In the genomic region with DNA sequence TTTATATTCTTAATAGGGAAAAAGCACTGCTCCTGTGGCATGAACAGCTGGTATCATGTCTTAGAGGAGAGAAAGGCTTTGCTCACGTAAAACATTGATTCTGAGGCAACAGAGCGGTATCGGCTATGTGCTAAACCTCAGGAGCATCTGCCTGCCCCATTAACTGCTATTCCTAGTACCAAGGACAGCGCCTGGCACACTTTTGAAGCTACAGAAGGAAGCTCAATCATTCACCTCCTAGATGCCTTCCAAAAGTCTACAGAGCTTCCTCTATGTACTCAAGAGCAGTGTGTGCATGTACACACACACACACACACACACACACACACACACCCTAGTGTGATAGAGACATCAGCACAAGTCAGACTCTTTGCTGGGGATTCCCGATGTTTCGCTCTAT, we compare ENCODE assay signal across 16 mouse cellular contexts. TPM values are rescaled to one million over a fixed set of nuclear protein-coding genes. Genes with fewer than 3 reads are reported as not detected.
DNase-seq lines count a peak whose midpoint lies in the region; ATAC-seq and TF ChIP-seq lines count a peak whose summit lies in the region.
"Had no signal": no experiment of that assay in that cellular context is flagged by ENCODE, and none has a peak within 500 bp of the region (broad histone marks: within the 10 kb centered on the region; RNA-seq: fewer than 3 reads in every experiment).

No protein-coding gene starts in this region.

- H3K4me1 ChIP-seq in lung, embryonic 14.5 days (ENCODE audit: insufficient read depth), result no peaks in the 10 kb centered on the region
- no peaks in the 10 kb centered on the region for H3K4me1 ChIP-seq in lung, postnatal 0 days (ENCODE audit: insufficient read depth, low read depth, low read length)
- H3K4me1 ChIP-seq in limb, embryonic 11.5 days (ENCODE audit: control insufficient read depth, insufficient read depth, low read length), result no peaks in the 10 kb centered on the region
- H3K4me1 ChIP-seq: limb, embryonic 15.5 days had no signal

- no peaks in the 10 kb centered on the region for H3K36me3 ChIP-seq in lung, embryonic 14.5 days (ENCODE audit: insufficient read depth)
- H3K36me3 ChIP-seq in lung, postnatal 0 days (ENCODE audit: insufficient read depth, low read length), result no peaks in the 10 kb centered on the region
- no peaks in the 10 kb centered on the region for H3K36me3 ChIP-seq in limb, embryonic 11.5 days (ENCODE audit: control insufficient read depth, insufficient read depth, low read length)
- H3K36me3 ChIP-seq: limb, embryonic 15.5 days; midbrain, embryonic 10.5 days had no signal

- H3K9me3 ChIP-seq in lung, embryonic 14.5 days (ENCODE audit: low read depth, low read length), result no peaks in the 10 kb centered on the region
- no peaks in the 10 kb centered on the region for H3K9me3 ChIP-seq in lung, postnatal 0 days (ENCODE audit: low read length)
- H3K9me3 ChIP-seq in limb, embryonic 11.5 days (ENCODE audit: control insufficient read depth, low read length), result no peaks in the 10 kb centered on the region
- H3K9me3 ChIP-seq: limb, embryonic 15.5 days; midbrain, embryonic 10.5 days had no signal

- no peak overlapping the region for H3K9ac ChIP-seq in lung, embryonic 14.5 days
- H3K9ac ChIP-seq in lung, postnatal 0 days (replicated peaks; ENCODE audit: low read depth), result no peak overlapping the region
- no peak overlapping the region for H3K9ac ChIP-seq in limb, embryonic 11.5 days (ENCODE audit: low read length)
- H3K9ac ChIP-seq: limb, embryonic 15.5 days had no signal

- DNase-seq in lung, embryonic 14.5 days, result peak; percentile 50
- DNase-seq in lung, postnatal 0 days (ENCODE audit: low spot score), result no peak
- DNase-seq in R1 (ENCODE audit: low read depth, low spot score), result peak; percentile 65
- DNase-seq in embryo, embryonic 11.5 days (ENCODE audit: low read depth, low spot score), result peak; percentile 19
- DNase-seq in limb, embryonic 11.5 days (ENCODE audit: low spot score), result peak; percentile 57
- no peak for DNase-seq in gastrocnemius, postnatal 25 days
- no peak for DNase-seq in kidney, postnatal 14 days
- DNase-seq: cerebellum, postnatal 25 days; gastrocnemius, postnatal 14 days; right cerebral cortex, postnatal 4 days had no signal

- H3K27ac ChIP-seq in lung, embryonic 14.5 days (ENCODE audit: low read depth), result no peak overlapping the region
- no peak overlapping the region for H3K27ac ChIP-seq in lung, postnatal 0 days (ENCODE audit: low read length)
- H3K27ac ChIP-seq in limb, embryonic 11.5 days (replicated peaks; ENCODE audit: low read depth, low read length), result no peak overlapping the region
- H3K27ac ChIP-seq: limb, embryonic 15.5 days; midbrain, embryonic 10.5 days had no signal

- 70% methylated on average over 6 of the region's 6 CpGs for WGBS in lung, embryonic 14.5 days
- 82% methylated on average over 6 of the region's 6 CpGs for WGBS in lung, postnatal 0 days
- WGBS in limb, embryonic 11.5 days, result 76% methylated on average over 6 of the region's 6 CpGs

- no peak overlapping the region for H3K4me2 ChIP-seq in lung, embryonic 14.5 days
- no peak overlapping the region for H3K4me2 ChIP-seq in lung, postnatal 0 days (replicated peaks; ENCODE audit: low read depth, low read length)
- H3K4me2 ChIP-seq in limb, embryonic 11.5 days (ENCODE audit: low read depth, severe bottlenecking), result no peak overlapping the region
- H3K4me2 ChIP-seq: heart, embryonic 11.5 days; limb, embryonic 15.5 days had no signal

- ATAC-seq in lung, embryonic 14.5 days (ENCODE audit: insufficient read depth), result no peak
- no peak for ATAC-seq in lung, postnatal 0 days
- ATAC-seq in limb, embryonic 11.5 days (ENCODE audit: insufficient number of reproducible peaks, low FRiP score, low TSS enrichment, low read depth), result no peak
- no peak for ATAC-seq in inflammation-experienced regulatory T-cells, adult 6 months
- ATAC-seq: CD4-positive, CD25-positive, alpha-beta regulatory T cell, adult 4 months; hindbrain, embryonic 16.5 days had no signal

- no peak overlapping the region for H3K4me3 ChIP-seq in lung, embryonic 14.5 days (ENCODE audit: low read depth, low read length)
- no peak overlapping the region for H3K4me3 ChIP-seq in lung, postnatal 0 days (ENCODE audit: low read depth, low read length)
- H3K4me3 ChIP-seq in limb, embryonic 11.5 days (ENCODE audit: low read depth, low read length), result no peak overlapping the region
- H3K4me3 ChIP-seq: limb, embryonic 15.5 days; midbrain, embryonic 10.5 days had no signal

- TF ChIP-seq CTCF in lung, embryonic 14.5 days (IDR thresholded peaks at IDR 0.05; ENCODE audit: low read depth), result no peak
- no peak for TF ChIP-seq CTCF in lung, postnatal 0 days (IDR thresholded peaks at IDR 0.05)

- no peak for TF ChIP-seq EP300 in lung, postnatal 0 days (IDR thresholded peaks at IDR 0.05)

- no peaks in the 10 kb centered on the region for H3K27me3 ChIP-seq in lung, embryonic 14.5 days (ENCODE audit: insufficient read depth, low read length)
- no peaks in the 10 kb centered on the region for H3K27me3 ChIP-seq in lung, postnatal 0 days (replicated peaks; ENCODE audit: insufficient read depth, low read length)
- H3K27me3 ChIP-seq in limb, embryonic 11.5 days (ENCODE audit: control insufficient read depth, insufficient read depth, low read length), result no peaks in the 10 kb centered on the region
- H3K27me3 ChIP-seq: limb, embryonic 15.5 days had no signal

RNA-seq across cellular contexts. Expression of a gene that starts 34.4 kb away (rescaled TPM):
- 4.9 and 5.2 TPM in 2 replicates for polyA plus RNA-seq in lung, embryonic 14.5 days (2014; fragmentation: Nextera tagmentation; extraction: Ambion mirVana)
- polyA plus RNA-seq in lung, postnatal 0 days (2015; fragmentation: Nextera tagmentation; extraction: Ambion mirVana), result 2.6 and 3.4 TPM in 2 replicates
- 3.1 and 3.2 TPM in 2 replicates for polyA plus RNA-seq in limb, embryonic 11.5 days (2014; fragmentation: Nextera tagmentation; extraction: Ambion mirVana)
- total RNA-seq in gastrocnemius, postnatal 25 days (2021), result 1 to 10 TPM; 6.7 to 9.6 TPM
- not detected for polyA plus RNA-seq in inflammation-experienced regulatory T-cells, adult 6 months (2017; shearing (Covaris generic))
- polyA plus RNA-seq: CD4-positive, CD25-positive, alpha-beta regulatory T cell, adult 4 months had no signal

Comparison
In these comparisons a context has a peak if more than half of its experiments do, and no peak if none do; other contexts are left out.
1. DNase-seq: peak in lung, embryonic 14.5 days (single experiment), R1 (single experiment), embryo, embryonic 11.5 days (single experiment) and limb, embryonic 11.5 days (single experiment); none in lung, postnatal 0 days (single experiment), gastrocnemius, postnatal 25 days (single experiment) and kidney, postnatal 14 days (single experiment).